Mouse (Mus musculus): ENCODE results near the gene 1700034J05Rik. TPM values are rescaled to one million over a fixed set of nuclear protein-coding genes. Genes with fewer than 3 reads are reported as not detected.

Gene 1700034J05Rik
- polyA plus RNA-seq, 1 experiment from 2014 or later, result 0.21 TPM

DNA sequence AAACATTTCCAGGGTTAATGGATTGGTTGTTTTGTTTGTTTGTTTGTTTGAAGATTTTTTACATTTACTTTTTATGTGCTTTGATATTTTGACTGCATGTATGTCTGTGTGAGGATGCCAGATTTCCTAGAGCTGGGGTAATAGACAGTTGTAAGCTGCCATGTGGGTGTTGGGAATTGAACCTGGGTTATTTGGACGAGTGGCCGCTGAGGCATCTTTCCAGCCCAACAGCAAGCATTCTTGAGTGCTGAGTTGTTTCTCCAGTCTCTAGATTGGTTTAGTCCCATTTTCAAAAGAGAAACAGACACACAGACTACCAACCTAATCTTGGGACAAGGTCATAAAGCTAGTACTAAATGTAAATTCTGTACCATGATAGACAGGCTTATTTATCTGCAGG, 43.4 kb downstream of the 1700034J05Rik start:
- no peaks in the 10 kb centered on the region for H3K9me3 ChIP-seq (ENCODE audit: low read depth, low read length)
- no peak overlapping the region for H3K27ac ChIP-seq (ENCODE audit: low read depth)
- H3K36me3 ChIP-seq (ENCODE audit: insufficient read depth), result no peaks in the 10 kb centered on the region
- WGBS, result 88% methylated on average over 2 of the region's 2 CpGs
- H3K4me3 ChIP-seq (ENCODE audit: low read depth, low read length), result no peak overlapping the region
- TF ChIP-seq CTCF (IDR thresholded peaks at IDR 0.05; ENCODE audit: low read depth), result no peak
- no peak for ATAC-seq (ENCODE audit: insufficient read depth)
- peaks cover 40% of the 10 kb centered on the region for H3K4me1 ChIP-seq (ENCODE audit: insufficient read depth)
- no peaks in the 10 kb centered on the region for H3K27me3 ChIP-seq (ENCODE audit: insufficient read depth, low read length)
- H3K9ac ChIP-seq, result no peak overlapping the region
- DNase-seq, result no peak
- H3K4me2 ChIP-seq, result no peak overlapping the region

DNA sequence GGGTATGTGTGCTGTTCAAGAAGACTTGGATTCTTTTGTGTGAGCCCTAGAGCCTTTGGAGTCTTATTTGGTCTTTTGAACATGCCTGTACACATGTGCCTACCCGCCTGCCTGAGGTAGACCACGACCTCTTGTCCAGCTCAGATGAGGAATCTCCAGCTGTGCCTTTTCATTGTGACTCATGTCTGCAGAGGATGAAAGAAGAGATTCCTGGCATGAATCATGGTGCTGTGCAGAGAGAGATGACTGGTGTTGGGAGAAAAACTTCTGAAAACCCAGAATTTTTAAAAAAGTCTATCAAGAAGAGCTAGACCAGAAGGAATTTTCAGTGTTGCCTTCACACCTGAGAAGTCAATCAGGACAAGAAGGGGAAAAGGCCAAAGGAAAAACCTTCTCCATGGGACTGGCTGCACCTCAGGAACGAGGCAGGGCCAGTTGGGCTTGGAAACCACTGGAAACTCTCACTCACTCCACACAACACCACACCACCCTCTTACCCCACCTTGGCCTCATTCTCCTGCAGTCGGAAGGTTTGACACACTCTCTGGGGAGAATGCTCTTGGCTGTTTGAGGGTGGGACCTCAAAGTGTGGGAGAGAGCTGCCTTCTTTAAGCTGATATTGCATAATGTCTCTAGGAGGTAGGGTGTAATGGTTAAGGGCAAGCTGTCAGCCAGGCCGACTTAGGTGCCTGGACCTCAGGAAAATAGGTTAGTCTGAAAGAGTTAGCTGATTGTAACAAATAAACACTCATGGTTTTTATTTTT, 44.3 kb downstream of the 1700034J05Rik start:
- Histone ChIP-seq H3K9me3 (ENCODE audit: low read depth, low read length) (no peaks in the 10 kb centered on the region), H3K27ac (ENCODE audit: low read depth) (no peak overlapping the region), H3K9ac (no peak overlapping the region), H3K27me3 (ENCODE audit: insufficient read depth, low read length) (no peaks in the 10 kb centered on the region), H3K4me3 (ENCODE audit: low read depth, low read length) (no peak overlapping the region), H3K36me3 (ENCODE audit: insufficient read depth) (no peaks in the 10 kb centered on the region), H3K4me1 (ENCODE audit: insufficient read depth) (peaks cover 39% of the 10 kb centered on the region), H3K4me2 (no peak overlapping the region)
- DNase-seq, result no peak
- no peak for ATAC-seq (ENCODE audit: insufficient read depth)
- no peak for TF ChIP-seq CTCF (IDR thresholded peaks at IDR 0.05; ENCODE audit: low read depth)
- WGBS, result 76% methylated on average over 5 of the region's 5 CpGs

DNA sequence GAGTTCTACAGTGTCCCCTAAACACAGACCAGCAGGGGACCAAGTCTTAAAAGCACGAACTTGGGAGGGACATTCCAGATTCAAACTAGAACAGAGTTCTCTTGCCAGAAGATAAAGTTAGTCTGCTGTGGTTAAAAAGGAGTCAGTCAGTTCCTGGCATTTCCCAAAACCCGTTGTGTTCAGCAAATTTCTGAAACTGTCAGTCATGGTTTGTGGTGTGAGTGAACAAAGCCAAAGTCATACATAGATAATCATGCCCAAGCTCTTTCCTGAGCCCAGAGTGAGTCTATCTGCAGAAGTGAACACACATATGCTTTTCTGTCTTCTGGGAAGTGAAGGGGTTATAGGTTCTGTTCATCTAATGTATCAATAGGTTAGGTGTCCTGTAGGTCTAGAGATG, 45.4 kb downstream of the 1700034J05Rik start:
- 72% methylated on average over 2 of the region's 2 CpGs for WGBS
- H3K9me3 ChIP-seq (ENCODE audit: low read depth, low read length), result no peaks in the 10 kb centered on the region
- H3K4me2 ChIP-seq, result no peak overlapping the region
- DNase-seq (no peak), ATAC-seq (ENCODE audit: insufficient read depth) (no peak)
- no peak for TF ChIP-seq CTCF (IDR thresholded peaks at IDR 0.05; ENCODE audit: low read depth)
- no peak overlapping the region for H3K4me3 ChIP-seq (ENCODE audit: low read depth, low read length)
- H3K9ac ChIP-seq, result no peak overlapping the region
- H3K4me1 ChIP-seq (ENCODE audit: insufficient read depth), result peaks cover 35% of the 10 kb centered on the region
- H3K36me3 ChIP-seq (ENCODE audit: insufficient read depth), result no peaks in the 10 kb centered on the region
- no peaks in the 10 kb centered on the region for H3K27me3 ChIP-seq (ENCODE audit: insufficient read depth, low read length)
- no peak overlapping the region for H3K27ac ChIP-seq (ENCODE audit: low read depth)

DNA sequence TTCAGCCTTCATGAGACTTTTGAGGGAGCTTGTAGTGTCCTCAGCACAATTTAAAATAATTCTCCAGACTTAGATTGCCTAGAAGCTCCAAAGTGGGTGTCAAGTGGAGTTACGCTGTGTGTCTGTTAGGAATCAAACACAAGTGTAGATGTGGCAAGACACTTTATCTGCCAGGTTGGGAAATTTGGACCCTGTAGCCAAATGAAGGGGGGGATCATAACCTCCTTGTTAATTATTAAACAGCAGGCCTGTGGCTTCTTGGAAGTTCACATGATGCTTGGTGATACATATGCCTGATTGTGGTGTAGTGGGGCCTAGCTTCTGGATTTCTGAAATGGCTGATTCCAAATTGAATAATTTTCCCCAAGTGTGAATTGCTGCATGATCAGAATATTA, 46.4 kb downstream of the 1700034J05Rik start:
- H3K4me3 ChIP-seq (ENCODE audit: low read depth, low read length), result no peak overlapping the region
- no peak for ATAC-seq (ENCODE audit: insufficient read depth)
- peaks cover 27% of the 10 kb centered on the region; the same call in 1 of the 2 replicates for H3K4me1 ChIP-seq (ENCODE audit: insufficient read depth)
- no peak for DNase-seq
- 92% methylated on average over 1 of the region's 1 CpGs for WGBS
- H3K27me3 ChIP-seq (ENCODE audit: insufficient read depth, low read length), result no peaks in the 10 kb centered on the region
- TF ChIP-seq CTCF (IDR thresholded peaks at IDR 0.05; ENCODE audit: low read depth), result no peak
- no peaks in the 10 kb centered on the region for H3K9me3 ChIP-seq (ENCODE audit: low read depth, low read length)
- H3K36me3 ChIP-seq (ENCODE audit: insufficient read depth), result no peaks in the 10 kb centered on the region
- no peak overlapping the region for H3K9ac ChIP-seq
- no peak overlapping the region for H3K27ac ChIP-seq (ENCODE audit: low read depth)
- H3K4me2 ChIP-seq, result no peak overlapping the region

DNA sequence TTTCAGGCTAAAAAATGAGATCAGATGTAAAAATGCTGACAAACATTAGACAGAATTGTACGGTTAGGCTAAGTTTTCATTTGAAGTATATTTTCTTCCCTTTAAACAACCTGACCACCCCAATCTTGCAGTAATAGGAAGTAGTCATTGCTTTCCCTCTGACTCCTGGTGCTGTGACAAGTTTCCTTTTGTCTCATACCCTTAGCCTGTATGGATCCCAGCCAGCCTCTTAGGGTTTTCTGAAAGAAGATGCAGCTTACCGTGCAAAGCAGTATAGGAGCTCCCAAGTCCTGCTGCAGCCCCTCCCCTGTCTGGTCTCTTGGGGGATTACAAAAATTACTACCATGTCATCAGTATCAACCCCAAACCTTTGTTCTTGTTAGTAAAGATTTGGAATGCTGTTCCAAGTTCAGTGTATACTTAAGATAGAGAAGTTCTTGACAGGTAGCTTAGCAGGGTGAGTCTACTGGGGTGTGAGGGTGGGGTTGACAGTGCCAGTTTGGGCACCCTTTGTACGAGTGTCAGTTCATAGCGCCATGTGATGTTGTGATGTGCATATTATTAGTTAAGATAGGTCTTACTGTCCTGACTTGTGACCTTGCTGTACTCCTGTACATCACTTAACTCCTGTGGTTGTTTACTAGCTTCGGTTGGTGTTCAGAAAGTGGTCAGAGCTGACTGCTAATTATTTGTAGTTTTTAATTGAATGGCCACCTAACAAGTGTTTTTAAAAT, 47.0 kb downstream of the 1700034J05Rik start:
- H3K36me3 ChIP-seq (ENCODE audit: insufficient read depth), result no peaks in the 10 kb centered on the region
- WGBS, result 67% methylated on average over 5 of the region's 5 CpGs
- peaks cover 21% of the 10 kb centered on the region; the same call in 1 of the 2 replicates for H3K4me1 ChIP-seq (ENCODE audit: insufficient read depth)
- no peak overlapping the region for H3K4me2 ChIP-seq
- no peak for DNase-seq
- no peaks in the 10 kb centered on the region for H3K27me3 ChIP-seq (ENCODE audit: insufficient read depth, low read length)
- no peak overlapping the region for H3K4me3 ChIP-seq (ENCODE audit: low read depth, low read length)
- H3K9me3 ChIP-seq (ENCODE audit: low read depth, low read length), result no peaks in the 10 kb centered on the region
- no peak for ATAC-seq (ENCODE audit: insufficient read depth)
- no peak for TF ChIP-seq CTCF (IDR thresholded peaks at IDR 0.05; ENCODE audit: low read depth)
- H3K27ac ChIP-seq (ENCODE audit: low read depth), result no peak overlapping the region
- H3K9ac ChIP-seq, result no peak overlapping the region

DNA sequence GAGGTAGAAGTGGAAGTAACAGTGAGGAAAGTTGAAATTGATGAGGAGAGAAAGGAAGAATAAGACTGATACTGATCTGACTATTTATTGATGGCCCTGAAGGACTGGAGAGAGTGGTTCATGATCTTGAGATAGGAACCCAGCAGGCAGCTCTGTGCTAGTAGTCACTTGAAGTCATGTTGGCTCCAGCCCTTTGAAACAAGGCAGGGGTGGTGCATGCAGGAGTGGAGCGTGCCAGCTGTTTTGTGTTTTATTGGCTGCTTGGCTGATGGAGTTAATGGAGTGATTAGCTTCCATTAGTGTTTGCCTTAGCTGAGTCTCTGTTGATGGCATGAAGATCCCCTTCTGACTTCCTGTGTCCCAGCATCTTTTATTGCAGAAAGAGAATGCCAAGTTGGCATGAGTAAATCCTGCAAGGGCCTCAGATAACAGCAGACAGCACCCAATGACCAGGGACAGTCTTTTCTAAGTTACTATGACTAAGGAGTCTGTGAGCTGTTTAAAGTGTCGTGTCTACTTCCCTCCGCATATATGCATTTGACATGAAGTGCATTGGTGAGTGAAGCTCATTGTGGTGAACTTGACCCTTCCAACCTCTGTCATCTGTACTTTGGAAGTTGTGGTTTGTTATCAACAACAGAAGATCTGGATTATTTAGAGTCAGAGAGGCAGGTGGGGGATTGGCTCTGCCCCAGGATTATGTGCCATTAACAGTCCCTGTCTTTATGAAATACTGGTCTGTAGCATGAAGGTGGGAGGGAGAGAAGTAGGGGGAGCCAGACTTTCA, 48.0 kb downstream of the 1700034J05Rik start:
- WGBS, result 72% methylated on average over 3 of the region's 3 CpGs
- Histone ChIP-seq H3K4me3 (ENCODE audit: low read depth, low read length) (no peak overlapping the region), H3K36me3 (ENCODE audit: insufficient read depth) (no peaks in the 10 kb centered on the region), H3K9me3 (ENCODE audit: low read depth, low read length) (no peaks in the 10 kb centered on the region), H3K4me1 (ENCODE audit: insufficient read depth) (peaks cover 15% of the 10 kb centered on the region; the same call in 1 of the 2 replicates), H3K27me3 (ENCODE audit: insufficient read depth, low read length) (no peaks in the 10 kb centered on the region), H3K4me2 (no peak overlapping the region), H3K27ac (ENCODE audit: low read depth) (no peak overlapping the region), H3K9ac (no peak overlapping the region)
- no peak for ATAC-seq (ENCODE audit: insufficient read depth)
- no peak for TF ChIP-seq CTCF (IDR thresholded peaks at IDR 0.05; ENCODE audit: low read depth)
- DNase-seq, result no peak

DNA sequence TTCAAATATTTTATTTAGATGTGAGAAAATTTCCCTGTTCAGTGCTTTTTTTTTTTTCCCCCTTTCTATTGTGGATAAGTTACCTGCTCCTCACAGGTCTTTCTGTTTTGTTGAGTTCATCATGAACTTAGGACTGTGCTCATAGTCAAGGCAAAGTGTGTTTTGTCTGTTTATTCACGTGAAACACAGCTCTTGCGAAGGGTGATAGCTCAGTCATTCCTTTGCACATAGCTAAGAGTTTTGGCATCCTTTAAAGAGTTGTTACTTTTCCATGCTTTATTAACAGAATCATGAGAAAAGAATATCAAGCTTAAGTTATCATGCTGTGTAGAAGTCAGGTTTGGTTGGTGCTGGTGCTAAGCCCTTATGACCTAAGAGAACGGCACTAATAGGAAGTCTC, 49.5 kb downstream of the 1700034J05Rik start:
- H3K36me3 ChIP-seq (ENCODE audit: insufficient read depth), result no peaks in the 10 kb centered on the region
- ATAC-seq (ENCODE audit: insufficient read depth), result no peak
- no peak overlapping the region for H3K9ac ChIP-seq
- WGBS, result 82% methylated on average over 3 of the region's 3 CpGs
- H3K27me3 ChIP-seq (ENCODE audit: insufficient read depth, low read length), result no peaks in the 10 kb centered on the region
- peaks cover 4% of the 10 kb centered on the region; the same call in 1 of the 2 replicates for H3K4me1 ChIP-seq (ENCODE audit: insufficient read depth)
- H3K27ac ChIP-seq (ENCODE audit: low read depth), result no peak overlapping the region
- H3K9me3 ChIP-seq (ENCODE audit: low read depth, low read length), result no peaks in the 10 kb centered on the region
- no peak overlapping the region for H3K4me2 ChIP-seq
- no peak for DNase-seq
- TF ChIP-seq CTCF (IDR thresholded peaks at IDR 0.05; ENCODE audit: low read depth), result no peak
- no peak overlapping the region for H3K4me3 ChIP-seq (ENCODE audit: low read depth, low read length)

Data from lung, embryonic 14.5 days (tissue).